Mouse (Mus musculus) thymus, adult 2 months (tissue): ENCODE measurements at regions not wholly inside any gene's neighbourhood (a gene's known extent, or its start where the extent isn't known, plus 50 kb on each side); places are given as distances from the start of the nearest gene placed in this dataset.

Source experiments
- CTCF ChIP-seq: fragments of 200-500 bp; IDR thresholded peaks from 2 replicates; pipeline ENCODE4 v1.5.1; 2012; ENCODE audit warnings: mild to moderate bottlenecking, control low read depth, low read length, moderate library complexity, borderline replicate concordance; ENCODE audit not compliant: control insufficient read depth, poor library complexity, insufficient read depth; ENCODE audit errors: extremely low read depth
- POLR2A ChIP-seq: fragments of 200-500 bp; IDR thresholded peaks from 2 replicates; pipeline ENCODE4 v1.6.1; 2012; ENCODE audit warnings: mild to moderate bottlenecking, low read length, control low read depth, moderate library complexity; ENCODE audit not compliant: control insufficient read depth, poor library complexity, insufficient read depth; ENCODE audit errors: extremely low read depth

GRCm38 (mm10) chr2:179260892-179261291 lies 181.3 kb upstream of the Cdh4 start:
- TF ChIP-seq CTCF (no peak), POLR2A (no peak)
